Mouse (Mus musculus) MEL (cell line): ENCODE measurements around the gene Sppl3.

Experiments used
- CTCF ChIP-seq, 3 experiments: IDR thresholded peaks in 2 of 3; conservative IDR thresholded peaks in 1 of 3; 2 replicates each; pipeline ENCODE4 v1.5.1; 2011 to 2012; ENCODE audit warnings: low read length in 3 of 3, low read depth in 2 of 3, mild to moderate bottlenecking in 2 of 3, improper control_type of control experiment in 1 of 3, inconsistent platforms in 1 of 3, mixed read lengths in 1 of 3, moderate library complexity in 1 of 3; ENCODE audit not compliant: control insufficient read depth in 1 of 3, insufficient read depth in 1 of 3, poor library complexity in 1 of 3, severe bottlenecking in 1 of 3
- E2F4 ChIP-seq: IDR thresholded peaks from 2 replicates; pipeline ENCODE4 v1.6.1; 2011; ENCODE audit warnings: low read depth, low read length, improper control_type of control experiment, borderline replicate concordance
- ELF1 ChIP-seq: IDR thresholded peaks from 2 replicates; pipeline ENCODE4 v1.6.1; 2014; ENCODE audit warnings: low read depth, mild to moderate bottlenecking, inconsistent platforms, low read length, improper control_type of control experiment, moderate library complexity
- EP300 ChIP-seq, 2 experiments: IDR thresholded peaks; 2 replicates each; pipeline ENCODE4 v1.6.1; 2011; ENCODE audit warnings: improper control_type of control experiment in 2 of 2, low read length in 2 of 2, low read depth in 1 of 2, mild to moderate bottlenecking in 1 of 2
- MAX ChIP-seq: IDR thresholded peaks from 2 replicates; pipeline ENCODE4 v1.6.1; 2011; ENCODE audit warnings: low read length, improper control_type of control experiment
- MYC ChIP-seq: IDR thresholded peaks from 2 replicates; pipeline ENCODE4 v1.6.1; 2011; ENCODE audit warnings: low read depth, mild to moderate bottlenecking, low read length, improper control_type of control experiment, moderate library complexity
- NRF1 ChIP-seq: IDR thresholded peaks from 2 replicates; pipeline ENCODE4 v1.6.1; 2014; ENCODE audit warnings: low read depth, mild to moderate bottlenecking, inconsistent platforms, low read length, improper control_type of control experiment, moderate library complexity; ENCODE audit not compliant: poor library complexity, insufficient read depth, severe bottlenecking
- POLR2A ChIP-seq, 2 experiments: IDR thresholded peaks; 2 replicates each; pipeline ENCODE4 v1.6.1; 2011 to 2012; ENCODE audit warnings: low read length in 2 of 2, mild to moderate bottlenecking in 2 of 2, control low read depth in 1 of 2, improper control_type of control experiment in 1 of 2, low read depth in 1 of 2, moderate library complexity in 1 of 2; ENCODE audit not compliant: control insufficient read depth in 1 of 2, insufficient read depth in 1 of 2, poor library complexity in 1 of 2
- POLR2AphosphoS5 ChIP-seq: IDR thresholded peaks from 2 replicates; pipeline ENCODE4 v1.6.1; 2012; ENCODE audit warnings: low read depth, borderline replicate concordance, mild to moderate bottlenecking, inconsistent platforms, low read length, moderate library complexity, mixed read lengths
- UBTF ChIP-seq: IDR thresholded peaks from 2 replicates; pipeline ENCODE4 v1.6.1; 2012; ENCODE audit warnings: low read depth, mild to moderate bottlenecking, inconsistent platforms, low read length, improper control_type of control experiment, moderate library complexity, borderline replicate concordance; ENCODE audit not compliant: insufficient read depth
- ZKSCAN1 ChIP-seq: IDR thresholded peaks from 2 replicates; pipeline ENCODE4 v1.6.1; 2012; ENCODE audit warnings: low read depth, mild to moderate bottlenecking, inconsistent platforms, low read length, improper control_type of control experiment, moderate library complexity

DNA sequence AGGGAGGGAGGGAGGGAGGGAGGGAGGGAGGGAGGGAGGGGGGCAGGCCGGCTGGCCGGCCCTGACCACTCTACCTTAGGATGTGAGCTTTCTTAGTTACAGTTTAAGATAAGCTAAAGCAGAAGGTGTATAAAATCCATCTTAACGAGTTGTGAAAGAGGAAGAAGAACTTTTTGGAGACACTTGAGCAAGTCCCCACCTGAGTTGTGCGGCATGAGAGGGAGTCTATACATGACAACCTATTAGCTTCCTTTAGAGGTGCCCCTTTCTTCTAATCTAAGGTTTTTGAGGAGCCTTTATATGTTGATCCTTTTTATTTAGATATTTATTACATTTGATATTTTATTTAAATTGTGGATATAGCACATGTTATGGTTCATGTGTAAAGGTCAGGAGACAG lies 32.7 kb downstream of the Sppl3 start:
- TF ChIP-seq POLR2A (IDR thresholded peaks at IDR 0.05; ENCODE audit: control insufficient read depth in 1 of 2, insufficient read depth in 1 of 2, low read depth in 1 of 2, low read length in 2 of 2, poor library complexity in 1 of 2) (no peak), CTCF (IDR thresholded peaks at IDR 0.05 in 2 of 3, conservative IDR thresholded peaks at IDR 0.05 in 1 of 3; ENCODE audit: control insufficient read depth in 1 of 3, insufficient read depth in 1 of 3, low read depth in 2 of 3, low read length in 3 of 3, poor library complexity in 1 of 3, severe bottlenecking in 1 of 3) (no peak), MAX (no peak), EP300 (IDR thresholded peaks at IDR 0.05; ENCODE audit: low read depth in 1 of 2, low read length in 2 of 2) (no peak), E2F4 (no peak), POLR2AphosphoS5 (no peak), ELF1 (no peak), NRF1 (no peak), MYC (no peak), UBTF (no peak), ZKSCAN1 (no peak)
